Mouse (Mus musculus) liver, embryonic 11.5 days (tissue): Measurements from ENCODE around the gene Thpo. TPM values are rescaled to one million over a fixed set of nuclear protein-coding genes. Genes with fewer than 3 reads are reported as not detected.

ENCODE experiments used
- ATAC-seq: fragments of 200-750 bp; cut with Nextera tagmentation; replicated peaks from 2 replicates; pipeline ENCODE4 v1.8.0; 2017; ENCODE audit warnings: moderate number of reproducible peaks, mild to moderate bottlenecking, moderate TSS enrichment, moderate library complexity; ENCODE audit not compliant: low FRiP score
- DNase-seq: peaks from one replicate; pipeline ENCODE4 v3.0.0-alpha.2; 2017; ENCODE audit warnings: low spot score
- H3K27ac ChIP-seq: fragments of 300-500 bp; sonication (generic); 2 replicates; pipeline ENCODE4 v1.5.1; 2014; ENCODE audit warnings: mild to moderate bottlenecking, low read depth, low read length, control low read depth
- H3K27me3 ChIP-seq: fragments of 300-500 bp; sonication (generic); replicated peaks from 2 replicates; pipeline ENCODE4 v1.6.1; 2014; ENCODE audit warnings: low read length, mixed read lengths; ENCODE audit not compliant: control insufficient read depth, insufficient read depth
- H3K36me3 ChIP-seq: fragments of 300-500 bp; sonication (generic); 2 replicates; pipeline ENCODE4 v1.6.1; 2014; ENCODE audit warnings: mild to moderate bottlenecking, low read length, moderate library complexity, mixed read lengths; ENCODE audit not compliant: control insufficient read depth, insufficient read depth
- H3K4me1 ChIP-seq: fragments of 300-500 bp; sonication (generic); replicated peaks from 2 replicates; pipeline ENCODE4 v1.6.1; 2014; ENCODE audit warnings: low read length, mixed read lengths; ENCODE audit not compliant: control insufficient read depth, insufficient read depth
- H3K4me2 ChIP-seq: fragments of 300-500 bp; sonication (generic); 2 replicates; pipeline ENCODE4 v1.6.1; 2014; ENCODE audit warnings: mild to moderate bottlenecking, control low read depth, moderate library complexity
- H3K4me3 ChIP-seq: fragments of 300-500 bp; sonication (generic); 2 replicates; pipeline ENCODE4 v1.5.1; 2014; ENCODE audit warnings: low read depth, low read length, control low read depth
- H3K9ac ChIP-seq: fragments of 300-500 bp; sonication (generic); 2 replicates; pipeline ENCODE4 v1.6.1; 2014; ENCODE audit warnings: low read depth, low read length, control low read depth
- H3K9me3 ChIP-seq: fragments of 300-500 bp; sonication (generic); 2 replicates; pipeline ENCODE4 v1.6.1; 2016; ENCODE audit warnings: low read length, inconsistent platforms, mixed read lengths; ENCODE audit not compliant: control insufficient read depth
- WGBS: fragments of 180-500 bp; shearing (Covaris S2); extraction: QIAGEN DNeasy Blood & Tissue Kit; methylation state at CpG from one replicate; pipeline ENCODE4 v1.1.7; 2014; 5-methylcytosine and 5-hydroxymethylcytosine counted together
- polyA plus RNA-seq: library from polyadenylated mRNA; unstranded; fragments of >200 nt; fragmentation: Nextera tagmentation; extraction: Ambion mirVana; gene quantifications from 2 replicates; pipeline ENCODE4 v1.2.1, GENCODE M21; 2014

Thpo gene
- polyA plus RNA-seq, 1 experiment from 2014 or later: 4.1 TPM

DNA sequence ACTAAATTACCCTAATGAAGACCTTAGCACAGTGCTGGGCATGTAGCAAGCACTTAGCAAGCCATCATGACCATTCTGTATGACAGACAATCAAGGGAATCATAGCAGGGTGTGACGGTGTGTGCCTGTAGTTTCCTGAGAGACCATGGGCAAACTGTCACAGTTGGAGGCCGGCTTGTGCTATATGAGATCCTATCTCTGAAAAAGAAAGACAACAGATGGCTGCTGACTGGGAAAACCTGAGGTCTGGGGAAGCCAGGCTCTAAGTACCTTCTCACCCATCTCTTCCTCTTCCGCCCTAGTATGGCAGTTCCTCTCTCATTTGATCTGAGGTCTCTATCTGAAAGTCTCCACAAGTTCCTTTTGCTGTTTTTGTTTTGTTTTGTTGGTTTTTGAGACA is 28.5 kb downstream of the Thpo start:
- peaks cover 63% of the 10 kb centered on the region for H3K4me1 ChIP-seq
- H3K36me3 ChIP-seq: peaks cover 14% of the 10 kb centered on the region
- H3K9me3 ChIP-seq: no peaks in the 10 kb centered on the region
- H3K27ac ChIP-seq: peak overlapping the region; percentile 91
- H3K27me3 ChIP-seq: no peaks in the 10 kb centered on the region
- peak overlapping the region; percentile 6; the same call in 1 of the 2 replicates for H3K4me2 ChIP-seq
- H3K4me3 ChIP-seq: no peak overlapping the region
- WGBS: 67% methylated on average over 3 of the region's 3 CpGs
- ATAC-seq (no peak), DNase-seq (no peak)
- H3K9ac ChIP-seq: peak overlapping the region; percentile 30; the same call in 1 of the 2 replicates

DNA sequence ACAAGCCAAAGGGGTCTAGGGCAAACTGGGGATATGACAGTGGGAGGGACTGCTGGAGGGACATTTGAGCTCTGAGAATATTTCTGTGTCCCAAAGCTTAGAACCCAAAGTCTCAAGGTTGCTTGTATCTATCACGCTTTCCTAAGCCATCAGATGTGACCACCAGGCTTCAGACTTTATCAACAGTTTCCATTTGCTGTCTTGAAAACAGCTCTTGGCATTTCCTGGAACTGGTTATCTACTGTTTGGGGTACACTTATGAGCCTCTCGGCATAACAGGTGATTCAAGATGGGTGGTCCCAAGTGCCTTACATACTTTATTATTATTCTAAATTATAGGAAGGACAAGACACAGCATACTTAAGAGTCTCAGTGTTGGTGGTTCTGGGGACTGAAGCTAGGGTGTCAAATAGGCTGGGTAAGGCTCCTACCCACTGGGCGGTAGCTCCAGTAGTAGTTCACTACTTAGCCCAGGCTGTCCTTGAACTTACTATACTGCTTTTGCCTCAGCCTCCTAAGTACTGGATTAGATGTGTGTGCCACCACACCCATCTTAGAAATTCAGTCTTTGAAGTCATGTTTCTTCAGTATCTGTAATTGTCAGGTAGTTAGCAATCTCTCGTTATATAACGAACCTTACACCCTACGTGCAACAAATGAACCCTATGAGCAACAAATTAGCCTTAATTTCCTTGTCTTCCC is 30.5 kb downstream of the Thpo start:
- ATAC-seq (peak; percentile 76), DNase-seq (no peak)
- Histone ChIP-seq H3K4me3 (peak overlapping the region; percentile 21; the same call in 1 of the 2 replicates), H3K27me3 (no peaks in the 10 kb centered on the region), H3K9me3 (no peaks in the 10 kb centered on the region), H3K4me1 (peaks cover 63% of the 10 kb centered on the region), H3K27ac (peak overlapping the region; percentile 91), H3K4me2 (peak overlapping the region; percentile 56), H3K9ac (peak overlapping the region; percentile 59), H3K36me3 (peaks cover 9% of the 10 kb centered on the region)
- WGBS: 64% methylated on average over 6 of the region's 6 CpGs

DNA sequence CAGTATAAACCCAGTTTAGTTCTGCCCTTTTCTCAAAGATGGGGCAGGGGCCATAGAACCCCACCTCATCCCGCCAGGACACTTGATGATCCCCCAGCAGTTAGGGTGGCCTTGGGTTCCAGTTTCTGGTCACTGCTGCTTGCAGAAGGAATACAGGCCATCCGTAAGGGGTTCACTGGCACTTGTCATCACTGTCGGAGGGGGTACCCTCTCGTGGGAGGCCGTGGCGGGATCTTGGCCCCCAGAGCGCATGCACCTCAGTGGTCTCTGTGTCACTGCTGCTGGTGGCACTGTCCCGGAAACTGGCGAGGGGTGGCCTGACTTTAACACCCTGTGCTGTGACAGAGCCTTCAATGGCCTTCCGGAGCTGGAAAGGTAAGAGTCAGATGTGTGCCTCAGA is 31.2 kb downstream of the Thpo start:
- H3K9ac ChIP-seq: peak overlapping the region; percentile 59

DNA sequence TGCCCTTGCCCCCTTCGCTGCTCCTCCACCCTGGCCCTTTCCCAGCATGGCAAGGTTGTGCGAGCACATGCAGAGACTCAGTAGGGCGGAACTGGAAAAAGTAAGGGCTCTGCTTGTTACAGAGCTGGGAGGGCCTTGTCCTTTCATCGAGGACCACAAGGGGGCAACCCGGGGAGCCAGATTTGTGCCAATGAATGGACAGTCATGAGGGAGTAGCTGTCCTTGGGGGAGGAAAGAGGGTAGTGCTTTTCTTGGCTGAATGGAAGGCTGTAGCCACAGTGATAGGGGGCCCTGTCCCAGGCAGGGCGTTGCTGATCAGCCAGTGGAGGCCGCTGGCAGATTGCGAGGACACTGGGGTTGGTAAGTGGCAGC is 31.8 kb downstream of the Thpo start:
- H3K4me2 ChIP-seq: peak overlapping the region; percentile 56
- 11% methylated on average over 8 of the region's 8 CpGs for WGBS
- H3K9me3 ChIP-seq: no peaks in the 10 kb centered on the region
- no peaks in the 10 kb centered on the region for H3K27me3 ChIP-seq
- ATAC-seq: peak; percentile 82
- H3K4me1 ChIP-seq: peaks cover 58% of the 10 kb centered on the region
- H3K4me3 ChIP-seq: 0 out of 2 replicates have a peak overlapping the region, but pooled peaks have one; percentile 21
- DNase-seq: peak; percentile 71
- peaks cover 4% of the 10 kb centered on the region for H3K36me3 ChIP-seq
- H3K9ac ChIP-seq: no peak overlapping the region
- peak overlapping the region; percentile 91 for H3K27ac ChIP-seq

More for the DNA sequence above, 31.2 kb downstream of the Thpo start:
- peak overlapping the region; percentile 21; the same call in 1 of the 2 replicates for H3K4me3 ChIP-seq
- ATAC-seq (no peak), DNase-seq (no peak)
- H3K36me3 ChIP-seq: peaks cover 7% of the 10 kb centered on the region
- H3K4me2 ChIP-seq: peak overlapping the region; percentile 56
- H3K27me3 ChIP-seq: no peaks in the 10 kb centered on the region
- no peaks in the 10 kb centered on the region for H3K9me3 ChIP-seq
- WGBS: 85% methylated on average over 10 of the region's 10 CpGs
- peak overlapping the region; percentile 91 for H3K27ac ChIP-seq
- H3K4me1 ChIP-seq: peaks cover 63% of the 10 kb centered on the region

DNA sequence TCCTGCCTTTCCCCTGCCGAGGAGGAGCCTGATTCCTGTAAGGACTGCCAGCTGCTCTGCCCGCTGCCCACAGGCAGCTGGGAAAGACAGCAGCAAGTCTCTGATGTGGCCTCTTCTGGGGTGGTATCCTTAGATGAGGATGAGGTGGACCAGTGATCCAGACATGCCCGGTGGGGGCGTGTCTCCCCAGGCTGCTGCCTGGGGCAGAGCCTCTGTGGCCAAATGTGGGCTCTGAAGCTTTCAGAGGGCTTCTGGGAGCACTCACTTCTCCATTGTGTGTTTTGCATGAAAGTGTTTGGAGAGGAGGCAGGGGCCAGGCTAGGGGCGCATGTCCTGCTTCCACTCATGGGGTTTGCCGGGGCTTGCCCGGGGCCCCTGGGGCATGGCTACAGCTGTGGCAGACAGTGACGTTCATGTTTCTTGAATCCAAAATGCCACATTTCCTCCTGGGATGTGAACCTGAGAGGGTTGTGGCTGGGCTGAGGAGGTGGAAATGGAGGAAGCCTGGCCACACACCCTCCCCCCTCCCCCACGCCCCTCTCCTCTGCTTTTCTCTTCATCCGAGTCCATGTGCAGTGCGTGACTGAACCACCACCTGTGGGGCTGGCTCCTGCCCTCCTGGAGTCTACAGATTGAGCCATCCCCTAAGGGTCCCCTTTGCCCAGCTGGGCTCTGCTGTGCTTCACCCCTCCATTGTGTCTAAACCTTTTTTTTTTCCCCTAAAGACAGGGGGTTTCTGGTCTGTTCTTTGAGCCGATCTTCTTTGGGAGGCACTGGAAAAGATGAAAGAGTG is 32.4 kb downstream of the Thpo start:
- H3K9me3 ChIP-seq: no peaks in the 10 kb centered on the region
- no peak overlapping the region for H3K4me3 ChIP-seq
- H3K4me2 ChIP-seq: peak overlapping the region; percentile 56
- 45% methylated on average over 12 of the region's 12 CpGs for WGBS
- no peaks in the 10 kb centered on the region for H3K27me3 ChIP-seq
- H3K27ac ChIP-seq: peak overlapping the region; percentile 91
- ATAC-seq: no peak
- peaks cover 4% of the 10 kb centered on the region for H3K36me3 ChIP-seq
- peaks cover 53% of the 10 kb centered on the region for H3K4me1 ChIP-seq
- H3K9ac ChIP-seq: 0 out of 2 replicates have a peak overlapping the region, but pooled peaks have one; percentile 4
- DNase-seq: no peak

DNA sequence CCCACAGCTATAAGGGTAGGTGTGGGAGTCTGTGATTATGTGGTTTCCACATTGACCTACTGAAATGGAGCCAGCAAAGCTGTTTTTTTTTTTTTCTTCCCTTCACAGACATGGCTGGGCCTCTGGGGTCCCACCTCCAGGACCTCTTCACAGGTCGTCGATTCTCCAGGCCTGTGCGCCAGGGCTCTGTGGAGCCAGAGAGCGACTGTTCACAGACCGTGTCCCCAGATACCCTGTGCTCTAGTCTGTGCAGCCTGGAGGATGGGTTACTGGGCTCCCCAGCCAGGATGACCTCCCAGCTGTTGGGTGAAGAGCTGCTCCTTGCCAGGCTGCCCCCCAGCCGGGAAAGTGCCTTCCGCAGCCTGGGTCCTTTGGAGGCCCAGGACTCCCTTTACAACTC is 33.0 kb downstream of the Thpo start:
- H3K27me3 ChIP-seq: peaks cover 3% of the 10 kb centered on the region
- ATAC-seq: no peak
- 65% methylated on average over 7 of the region's 7 CpGs for WGBS
- no peaks in the 10 kb centered on the region for H3K9me3 ChIP-seq
- DNase-seq: no peak
- H3K4me1 ChIP-seq: peaks cover 47% of the 10 kb centered on the region
- H3K4me3 ChIP-seq: no peak overlapping the region
- H3K36me3 ChIP-seq: peaks cover 4% of the 10 kb centered on the region
- H3K9ac ChIP-seq: no peak overlapping the region
- H3K27ac ChIP-seq: no peak overlapping the region
- H3K4me2 ChIP-seq: no peak overlapping the region

DNA sequence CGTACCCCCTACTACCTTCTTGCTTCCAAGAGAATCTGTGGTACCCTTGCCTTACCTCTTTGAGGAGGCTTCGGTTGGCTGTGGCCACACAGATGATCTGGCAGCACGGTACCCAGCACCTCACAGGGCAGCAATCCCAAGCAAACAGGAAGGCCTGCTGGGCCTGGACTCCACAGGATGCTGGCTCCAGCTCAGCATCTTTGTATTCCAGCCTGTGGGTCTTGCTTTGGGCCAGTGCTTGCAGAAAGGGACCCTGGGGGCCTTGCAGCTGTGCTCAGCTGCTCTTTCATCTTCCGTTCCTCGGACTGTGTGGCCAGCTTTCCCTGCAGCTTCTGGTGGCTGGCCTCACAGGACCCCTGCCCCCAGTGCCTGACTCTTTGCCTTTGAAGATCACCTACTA is 34.3 kb downstream of the Thpo start:
- Histone ChIP-seq H3K27ac (no peak overlapping the region), H3K4me3 (no peak overlapping the region), H3K36me3 (no peaks in the 10 kb centered on the region; the same call in 1 of the 2 replicates), H3K27me3 (peaks cover 15% of the 10 kb centered on the region), H3K4me2 (no peak overlapping the region), H3K9ac (no peak overlapping the region), H3K9me3 (no peaks in the 10 kb centered on the region), H3K4me1 (peaks cover 45% of the 10 kb centered on the region)
- DNase-seq: no peak
- no peak for ATAC-seq
- WGBS: 65% methylated on average over 5 of the region's 5 CpGs

DNA sequence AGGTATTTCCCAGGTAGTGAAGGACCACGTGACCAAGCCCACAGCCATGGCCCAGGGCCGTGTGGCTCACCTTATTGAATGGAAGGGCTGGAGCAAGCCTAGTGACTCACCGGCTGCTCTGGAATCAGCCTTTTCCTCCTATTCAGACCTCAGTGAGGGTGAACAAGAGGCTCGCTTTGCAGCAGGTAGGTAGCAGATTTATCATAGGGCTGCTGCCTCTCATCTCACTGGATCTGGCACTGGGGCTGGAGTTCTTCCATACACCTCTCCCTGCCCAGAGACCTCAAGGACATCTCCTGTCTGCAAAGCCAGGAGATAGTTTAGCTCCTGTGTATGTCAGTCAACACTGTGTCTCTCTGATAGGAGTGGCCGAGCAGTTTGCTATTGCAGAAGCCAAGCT is 35.0 kb downstream of the Thpo start:
- H3K9ac ChIP-seq: no peak overlapping the region
- 69% methylated on average over 5 of the region's 5 CpGs for WGBS
- no peaks in the 10 kb centered on the region for H3K36me3 ChIP-seq
- no peaks in the 10 kb centered on the region for H3K9me3 ChIP-seq
- peaks cover 15% of the 10 kb centered on the region for H3K27me3 ChIP-seq
- peaks cover 38% of the 10 kb centered on the region for H3K4me1 ChIP-seq
- no peak for ATAC-seq
- H3K4me2 ChIP-seq: no peak overlapping the region
- H3K27ac ChIP-seq: no peak overlapping the region
- no peak for DNase-seq
- no peak overlapping the region for H3K4me3 ChIP-seq
